Mouse (Mus musculus) spleen, adult 2 months (tissue): Measurements from ENCODE around the gene Atg13.

Experiments
- CTCF ChIP-seq: fragments of 200-500 bp; IDR thresholded peaks from 2 replicates; pipeline ENCODE4 v1.5.1; 2011; ENCODE audit warnings: mild to moderate bottlenecking, inconsistent platforms; ENCODE audit not compliant: insufficient read depth, insufficient read length, insufficient replicate concordance; ENCODE audit errors: extremely low read depth
- POLR2A ChIP-seq: fragments of 200-500 bp; IDR thresholded peaks from 2 replicates; pipeline ENCODE4 v1.6.1; 2011; ENCODE audit warnings: low read depth, low read length, inconsistent platforms

DNA sequence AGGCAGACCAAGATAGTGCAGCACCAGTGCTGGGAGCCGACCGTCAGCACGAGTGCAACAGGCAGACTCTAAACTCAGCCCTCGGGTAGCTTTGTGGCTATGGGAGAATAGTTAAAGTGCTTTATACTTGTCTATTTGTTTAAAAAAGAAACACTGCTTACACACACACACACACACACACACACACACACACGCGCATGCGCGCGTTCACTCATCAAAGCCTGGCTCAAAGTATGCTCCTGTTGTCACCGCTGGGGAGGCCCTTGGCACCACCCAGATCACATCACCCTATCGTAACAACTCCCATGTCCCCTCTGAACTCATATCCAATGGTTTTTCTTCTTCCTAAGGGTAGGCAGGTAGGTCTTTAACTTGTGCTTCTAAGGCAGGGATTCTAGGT, 66.4 kb downstream of the Atg13 start:
- TF ChIP-seq CTCF (no peak), POLR2A (no peak)
